Mouse (Mus musculus) MEL (cell line): ENCODE measurements at regions not wholly inside any gene's neighbourhood (a gene's known extent, or its start where the extent isn't known, plus 50 kb on each side); places are given as distances from the start of the nearest gene placed in this dataset.

Source experiments
- CHD2 ChIP-seq: IDR thresholded peaks from 2 replicates; pipeline ENCODE4 v1.6.1; 2011; ENCODE audit warnings: low read length, improper control_type of control experiment
- CTCF ChIP-seq, 3 experiments: IDR thresholded peaks in 2 of 3; conservative IDR thresholded peaks in 1 of 3; 2 replicates each; pipeline ENCODE4 v1.5.1; 2011 to 2012; ENCODE audit warnings: low read length in 3 of 3, low read depth in 2 of 3, mild to moderate bottlenecking in 2 of 3, improper control_type of control experiment in 1 of 3, inconsistent platforms in 1 of 3, mixed read lengths in 1 of 3, moderate library complexity in 1 of 3; ENCODE audit not compliant: control insufficient read depth in 1 of 3, insufficient read depth in 1 of 3, poor library complexity in 1 of 3, severe bottlenecking in 1 of 3
- MAFK ChIP-seq: IDR thresholded peaks from 2 replicates; pipeline ENCODE4 v1.6.1; 2011; ENCODE audit warnings: low read depth, mild to moderate bottlenecking, low read length, improper control_type of control experiment, borderline replicate concordance
- POLR2A ChIP-seq, 2 experiments: IDR thresholded peaks; 2 replicates each; pipeline ENCODE4 v1.6.1; 2011 to 2012; ENCODE audit warnings: low read length in 2 of 2, mild to moderate bottlenecking in 2 of 2, control low read depth in 1 of 2, improper control_type of control experiment in 1 of 2, low read depth in 1 of 2, moderate library complexity in 1 of 2; ENCODE audit not compliant: control insufficient read depth in 1 of 2, insufficient read depth in 1 of 2, poor library complexity in 1 of 2

- TF ChIP-seq CTCF (IDR thresholded peaks at IDR 0.05 in 2 of 3, conservative IDR thresholded peaks at IDR 0.05 in 1 of 3; ENCODE audit: control insufficient read depth in 1 of 3, insufficient read depth in 1 of 3, low read depth in 2 of 3, low read length in 3 of 3, poor library complexity in 1 of 3, severe bottlenecking in 1 of 3) (no peak), POLR2A (IDR thresholded peaks at IDR 0.05; ENCODE audit: control insufficient read depth in 1 of 2, insufficient read depth in 1 of 2, low read depth in 1 of 2, low read length in 2 of 2, poor library complexity in 1 of 2) (no peak), CHD2 (no peak), MAFK (no peak)
These were observed 335.3 kb upstream of the Jarid2 start for GRCm38 (mm10) chr13:44394016-44394415.
